Mouse (Mus musculus) ES-E14 (cell line): ENCODE results near the gene Nfkbil1.

ENCODE experiments used
- CHD2 ChIP-seq: IDR thresholded peaks from 2 replicates; pipeline ENCODE4 v1.6.1; 2014; ENCODE audit warnings: mild to moderate bottlenecking, low read depth, low read length, inconsistent platforms
- MAFK ChIP-seq: IDR thresholded peaks from 2 replicates; pipeline ENCODE4 v1.6.1; 2014; ENCODE audit warnings: mild to moderate bottlenecking, low read depth, low read length, inconsistent platforms; ENCODE audit not compliant: insufficient read depth
- ZC3H11A ChIP-seq: IDR thresholded peaks from 2 replicates; pipeline ENCODE4 v1.6.1; 2012; ENCODE audit warnings: low read depth, mild to moderate bottlenecking, inconsistent platforms, low read length, borderline replicate concordance
- ZNF384 ChIP-seq: IDR thresholded peaks from 2 replicates; pipeline ENCODE4 v1.6.1; 2012; ENCODE audit warnings: low read depth, low read length, inconsistent platforms

DNA sequence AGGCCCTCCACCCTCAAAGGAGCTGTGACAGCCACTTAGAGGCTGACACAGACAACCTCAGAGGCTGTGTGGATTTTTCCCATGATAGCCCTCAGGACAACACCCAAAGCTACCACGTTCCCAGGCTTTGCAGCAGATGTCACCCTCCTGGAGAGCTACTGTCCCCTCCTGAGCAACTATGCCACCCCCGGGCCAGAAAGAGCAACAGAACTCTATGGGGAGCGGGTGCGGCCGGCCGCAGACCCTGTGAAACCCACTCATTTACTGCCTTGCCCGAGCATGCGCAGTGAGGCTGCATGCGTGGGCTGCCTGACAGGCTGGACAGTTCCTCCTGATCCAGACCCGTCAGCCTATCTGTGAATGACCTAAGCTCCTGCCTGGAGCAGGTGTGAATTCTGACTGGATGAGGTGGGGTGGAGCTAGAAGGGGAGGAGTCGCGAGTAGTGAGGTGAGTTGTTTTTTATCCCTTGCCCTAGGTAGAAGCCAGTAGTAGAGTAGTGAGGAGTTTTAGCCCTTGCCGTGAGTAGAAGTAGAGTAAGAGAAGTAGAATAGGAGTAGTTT lies 40.8 kb upstream of the Nfkbil1 start:
- no peak for TF ChIP-seq CHD2
- TF ChIP-seq ZC3H11A = no peak
- no peak for TF ChIP-seq MAFK
- TF ChIP-seq ZNF384 = no peak
